Mouse (Mus musculus) embryo, embryonic 10 days (tissue): Measurements from ENCODE around the gene Ints12.

ENCODE experiments used
- DNase-seq: peaks from one replicate; pipeline ENCODE4 v3.0.0-alpha.2; 2015; ENCODE audit warnings: low spot score

The Ints12 gene

GRCm38 (mm10) chr3:133144511-133145147 is 53.0 kb downstream of the Ints12 start:
- no peak for DNase-seq

GRCm38 (mm10) chr3:133151629-133152028 is 60.0 kb downstream of the Ints12 start:
- DNase-seq, result no peak

DNA sequence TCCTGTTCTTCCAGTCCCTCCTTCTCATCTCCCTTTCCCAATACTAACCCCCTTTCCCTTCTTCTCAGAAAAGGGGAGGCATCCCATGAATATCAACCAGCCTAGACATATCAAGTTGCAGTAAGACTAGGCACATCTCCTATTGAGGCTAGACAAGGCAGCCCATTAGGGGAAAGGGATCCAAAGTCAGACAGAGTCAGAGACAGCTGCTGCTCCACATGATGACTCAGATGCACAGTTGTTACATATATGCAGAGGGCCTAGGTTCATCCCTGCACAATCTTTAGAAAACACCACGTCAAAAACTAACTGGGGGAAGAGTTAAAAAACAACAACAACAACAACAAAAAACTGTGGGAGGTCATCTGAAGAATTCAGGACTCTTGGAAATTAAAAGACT is 61.2 kb downstream of the Ints12 start:
- DNase-seq, result no peak

- DNase-seq, result no peak
Observed at GRCm38 (mm10) chr3:133153629-133154028, 62.0 kb downstream of the Ints12 start.

DNA sequence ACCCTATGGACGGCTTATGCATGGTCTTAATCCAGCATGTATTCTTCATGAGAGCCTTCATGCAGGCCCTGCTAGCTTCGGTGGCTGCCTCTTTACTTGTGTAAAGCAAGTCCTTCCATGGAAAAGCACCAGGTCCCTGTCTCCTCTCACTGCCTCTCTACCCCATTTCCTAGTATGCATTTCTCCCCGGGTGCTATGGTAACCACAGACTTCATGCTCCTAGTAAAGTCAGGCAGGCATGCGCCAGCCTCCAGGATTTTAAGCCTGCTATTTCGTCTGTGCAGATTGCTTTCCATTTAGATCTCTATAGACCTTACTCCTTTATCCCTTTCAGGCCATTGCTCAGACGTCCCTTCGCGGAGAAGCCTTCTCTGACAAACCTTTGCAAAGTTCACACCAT is 63.0 kb downstream of the Ints12 start:
- no peak for DNase-seq

DNA sequence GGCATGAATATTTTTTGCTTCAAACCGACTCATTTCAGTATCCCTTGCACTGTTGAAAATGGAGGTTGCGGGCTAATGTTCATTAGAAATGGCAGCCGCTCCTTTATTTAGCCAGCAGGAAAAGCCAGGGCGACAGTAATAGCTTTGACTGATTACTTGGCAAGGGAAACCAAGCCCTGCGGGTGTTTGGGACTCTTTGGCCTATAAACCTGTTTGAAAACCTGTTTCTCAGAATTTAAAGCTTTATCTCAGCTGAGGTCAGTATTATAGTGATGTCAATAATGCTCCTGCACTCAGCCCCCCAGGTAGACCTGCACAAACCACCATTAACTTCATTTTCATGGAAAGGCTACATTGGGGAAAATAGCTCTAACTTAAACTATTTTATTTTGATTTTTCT is 66.6 kb downstream of the Ints12 start:
- DNase-seq, result no peak
